Mouse (Mus musculus) hindbrain, postnatal 0 days (tissue): ENCODE data around the gene Gm49383. TPM values are rescaled to one million over a fixed set of nuclear protein-coding genes. Genes with fewer than 3 reads are reported as not detected.

Source experiments
- ATAC-seq: fragments of 200-750 bp; cut with Nextera tagmentation; 2 replicates; pipeline ENCODE4 v1.8.0; 2017; ENCODE audit warnings: mild to moderate bottlenecking, moderate TSS enrichment, moderate library complexity
- DNase-seq: peaks from one replicate; pipeline ENCODE4 v3.0.0-alpha.2; 2015; ENCODE audit warnings: low spot score
- H3K27ac ChIP-seq: fragments of 300-500 bp; sonication (generic); 2 replicates; pipeline ENCODE4 v1.5.1; 2014; ENCODE audit warnings: mild to moderate bottlenecking
- H3K27me3 ChIP-seq: fragments of 300-500 bp; sonication (generic); 2 replicates; pipeline ENCODE4 v1.6.1; 2014; ENCODE audit warnings: low read length, mixed read lengths; ENCODE audit not compliant: insufficient read depth
- H3K36me3 ChIP-seq: fragments of 300-500 bp; sonication (generic); 2 replicates; pipeline ENCODE4 v1.6.1; 2014; ENCODE audit warnings: low read length, mixed read lengths; ENCODE audit not compliant: insufficient read depth
- H3K4me1 ChIP-seq: fragments of 300-500 bp; sonication (generic); 2 replicates; pipeline ENCODE4 v1.6.1; 2014; ENCODE audit warnings: antibody characterized with exemption, low read length, mixed read lengths; ENCODE audit not compliant: insufficient read depth
- H3K4me2 ChIP-seq: fragments of 300-500 bp; sonication (generic); 2 replicates; pipeline ENCODE4 v1.6.1; 2014; ENCODE audit warnings: low read depth, mild to moderate bottlenecking, low read length, moderate library complexity, mixed read lengths
- H3K4me3 ChIP-seq: fragments of 300-500 bp; sonication (generic); 2 replicates; pipeline ENCODE4 v1.5.1; 2014; ENCODE audit warnings: low read length
- H3K9ac ChIP-seq: fragments of 300-500 bp; sonication (generic); replicated peaks from 2 replicates; pipeline ENCODE4 v1.6.1; 2014; ENCODE audit warnings: mild to moderate bottlenecking, low read length, moderate library complexity, mixed read lengths
- H3K9me3 ChIP-seq: fragments of 300-500 bp; sonication (generic); 2 replicates; pipeline ENCODE4 v1.6.1; 2016; ENCODE audit warnings: low read length, mixed read lengths
- CTCF ChIP-seq: IDR thresholded peaks from 2 replicates; pipeline ENCODE4 v1.5.1; 2016; ENCODE audit warnings: antibody characterized with exemption, control low read depth, low read depth
- WGBS: fragments of 180-500 bp; shearing (Covaris S2); extraction: QIAGEN DNeasy Blood & Tissue Kit; methylation state at CpG from one replicate; pipeline ENCODE4 v1.1.7; 2014; 5-methylcytosine and 5-hydroxymethylcytosine counted together
- polyA plus RNA-seq: library from polyadenylated mRNA; unstranded; fragments of >200 nt; fragmentation: Nextera tagmentation; extraction: Ambion mirVana; gene quantifications from 2 replicates; pipeline ENCODE4 v1.2.1, GENCODE M21; 2015
- total RNA-seq: library from RNA; depleted of rRNA; stranded (reverse); fragments of >200 nt; gene quantifications from 2 replicates; pipeline ENCODE4 v1.2.3, GENCODE M21; 2014

The Gm49383 gene
- total and polyA plus RNA-seq, 2 experiments from 2014 or later = 2.0 to 11.4 TPM

DNA sequence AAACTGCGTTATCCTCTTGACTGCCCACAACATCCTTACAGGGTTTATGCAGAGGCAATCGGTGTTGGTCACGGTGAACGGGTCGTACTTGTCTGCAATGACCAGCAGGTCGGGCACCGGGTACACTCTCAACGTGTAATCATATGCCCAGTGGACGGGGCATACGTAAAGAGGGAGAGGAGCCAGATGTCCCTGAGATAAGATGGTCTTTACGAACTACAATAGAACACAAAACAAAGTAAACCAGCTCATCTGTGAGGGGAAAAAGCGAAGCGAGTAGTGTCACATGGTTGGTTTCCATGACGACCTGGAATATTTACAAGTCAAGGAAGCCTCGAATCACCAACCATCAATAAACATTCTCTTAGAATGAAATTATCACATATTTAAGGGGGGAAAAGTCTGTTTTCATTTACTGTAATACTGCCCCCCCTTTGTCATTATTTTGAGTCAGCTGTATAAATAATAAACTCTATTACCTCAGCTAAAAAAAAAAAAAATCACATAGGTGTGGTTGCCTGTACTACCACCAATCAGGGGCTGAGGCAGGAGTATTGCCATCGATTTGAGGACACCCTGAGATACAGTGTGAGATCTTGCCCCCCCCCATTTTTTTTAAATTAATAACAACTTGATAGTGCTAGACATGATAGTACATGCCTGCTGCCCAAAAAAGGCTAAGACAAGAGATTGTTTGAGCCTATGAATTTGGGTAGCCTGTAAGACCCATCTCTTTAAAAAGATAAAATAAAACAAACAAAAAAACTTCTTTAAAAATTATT is 7.3 kb upstream of the Gm49383 start, which contains the start of gene Gm49384:
Gene Gm49384, minus strand, starts transcription at position 216 of the 782 bp plus-strand sequence.
- Histone ChIP-seq H3K4me2 (0 out of 2 replicates have a peak within 1 kb of the TSS, but pooled peaks have one; percentile 18), H3K4me1 (0 out of 2 replicates have a peak, but pooled peaks cover under 1% of the 10 kb centered on the region), H3K9ac (no peak within 1 kb of the TSS), H3K36me3 (0 out of 2 replicates have a peak, but pooled peaks cover 3% of the 10 kb centered on the region), H3K4me3 (no peak within 1 kb of the TSS), H3K27ac (no peak within 1 kb of the TSS), H3K27me3 (no peaks in the 10 kb centered on the region), H3K9me3 (no peaks in the 10 kb centered on the region)
- WGBS = 59% methylated on average over 16 of the region's 16 CpGs
- no peak for TF ChIP-seq CTCF
- DNase-seq = peak; percentile 52
- ATAC-seq = peak; percentile 33; the same call in 1 of the 2 replicates

DNA sequence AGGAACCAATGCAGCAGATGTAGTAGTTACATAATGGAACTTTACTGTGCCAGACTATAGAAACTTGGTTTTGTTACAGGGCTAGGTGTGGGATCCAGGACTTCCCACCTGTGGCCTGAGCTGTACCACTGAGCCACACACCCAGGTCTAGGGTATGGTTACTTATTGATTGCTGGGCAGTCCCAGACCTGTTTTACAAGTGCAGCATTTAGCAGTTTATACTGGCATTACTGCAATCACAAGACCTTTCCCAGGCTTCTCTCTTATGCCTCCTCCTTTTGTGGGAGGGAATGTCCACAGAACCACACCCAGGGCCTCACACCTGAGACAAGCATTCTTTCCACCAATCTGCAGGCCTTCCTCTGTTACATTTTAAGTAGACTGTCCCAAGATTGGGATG is 2.1 kb upstream of the Gm49383 start:
- Histone ChIP-seq H3K4me1 (peaks cover 10% of the 10 kb centered on the region; the same call in 1 of the 2 replicates), H3K4me3 (no peak overlapping the region), H3K4me2 (peak overlapping the region; percentile 67; the same call in 1 of the 2 replicates), H3K27me3 (no peaks in the 10 kb centered on the region), H3K9ac (no peak overlapping the region), H3K27ac (no peak overlapping the region), H3K36me3 (0 out of 2 replicates have a peak, but pooled peaks cover 3% of the 10 kb centered on the region), H3K9me3 (no peaks in the 10 kb centered on the region)
- DNase-seq (no peak), ATAC-seq (no peak)
- no peak for TF ChIP-seq CTCF

DNA sequence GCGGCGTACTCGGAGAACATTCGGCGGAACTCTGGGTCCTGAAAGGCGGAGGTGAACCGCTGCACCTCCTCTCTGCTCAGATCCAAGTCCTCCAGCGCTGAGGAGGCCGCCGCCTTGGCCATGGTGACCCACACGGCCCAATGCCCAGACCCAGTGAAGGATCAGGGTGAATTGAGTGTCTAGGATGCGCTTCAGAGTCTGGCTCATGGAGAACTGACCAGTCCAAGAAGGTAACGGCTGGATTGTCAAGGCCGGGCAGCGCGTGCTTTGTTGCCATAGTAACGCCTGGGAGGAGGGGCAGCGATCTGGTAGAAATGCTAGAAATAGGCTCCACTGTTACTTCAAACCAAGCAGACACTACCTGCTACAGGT is 1.2 kb upstream of the Gm49383 start, which contains the start of gene Dnaaf2:
Gene Dnaaf2, minus strand, starts transcription at position 266 of the 372 bp plus-strand sequence.
- Histone ChIP-seq H3K4me1 (peaks cover 10% of the 10 kb centered on the region; the same call in 1 of the 2 replicates), H3K4me3 (peak within 1 kb of the TSS; percentile 95)

DNA sequence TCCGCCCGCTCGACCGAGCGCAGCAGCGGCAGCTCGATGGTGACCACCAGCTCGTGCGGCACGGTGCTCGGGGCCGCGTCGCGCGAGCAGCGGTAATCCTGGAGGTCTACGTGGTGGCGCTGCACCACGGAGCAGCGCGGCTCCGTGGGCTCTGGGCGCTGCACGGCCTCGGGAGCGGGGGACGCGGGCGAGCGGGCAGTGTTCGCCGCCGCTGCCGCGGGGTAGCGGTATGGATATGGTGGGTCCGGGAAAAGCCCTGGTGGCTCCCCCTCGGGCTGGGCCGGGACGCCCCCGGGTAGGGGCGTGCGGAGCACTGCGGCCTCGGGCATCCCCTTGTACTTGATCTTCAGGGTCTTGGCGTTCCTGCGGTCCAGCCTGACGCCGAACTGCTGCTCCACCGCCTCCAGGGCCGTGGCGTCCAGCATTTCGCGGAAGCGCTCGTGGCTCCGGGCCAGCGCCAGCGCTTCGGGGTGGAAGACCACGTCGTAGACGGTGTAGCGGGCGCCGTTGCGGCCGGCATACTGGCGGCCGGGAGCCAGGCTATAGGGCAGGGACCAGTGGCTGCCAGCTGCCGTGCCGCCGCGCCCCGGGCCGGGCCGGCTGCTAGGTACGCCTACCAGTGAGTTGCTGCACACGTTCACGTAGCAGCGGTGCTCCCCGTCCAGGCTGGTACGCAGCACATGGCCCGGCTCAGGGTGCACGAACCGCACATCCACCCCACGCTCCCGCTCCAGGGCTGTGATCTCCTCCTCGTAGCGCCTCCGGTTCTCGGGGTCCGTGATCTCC is 667 bp upstream of the Gm49383 start:
- Histone ChIP-seq H3K27me3 (no peaks in the 10 kb centered on the region), H3K27ac (peak overlapping the region; percentile 92), H3K36me3 (0 out of 2 replicates have a peak, but pooled peaks cover 3% of the 10 kb centered on the region), H3K4me2 (peak overlapping the region; percentile 67), H3K9ac (peak overlapping the region; percentile 92), H3K9me3 (no peaks in the 10 kb centered on the region), H3K4me3 (peak overlapping the region; percentile 95), H3K4me1 (peaks cover 10% of the 10 kb centered on the region; the same call in 1 of the 2 replicates)
- WGBS = under 1% methylated on average over 80 of the region's 94 CpGs
- ATAC-seq (peak; percentile 80), DNase-seq (peak; percentile 57)
- TF ChIP-seq CTCF = no peak; the same call in 1 of the 2 replicates

More for the DNA sequence above, 1.2 kb upstream of the Gm49383 start, which contains the start of gene Dnaaf2:
- ATAC-seq = peak; percentile 49
- WGBS = under 1% methylated on average over 18 of the region's 18 CpGs
- Histone ChIP-seq H3K27me3 (no peaks in the 10 kb centered on the region), H3K9me3 (no peaks in the 10 kb centered on the region), H3K27ac (peak within 1 kb of the TSS; percentile 92), H3K4me2 (peak within 1 kb of the TSS; percentile 67), H3K36me3 (0 out of 2 replicates have a peak, but pooled peaks cover 3% of the 10 kb centered on the region), H3K9ac (peak within 1 kb of the TSS; percentile 92)
- DNase-seq = peak; percentile 80
- TF ChIP-seq CTCF = no peak

DNA sequence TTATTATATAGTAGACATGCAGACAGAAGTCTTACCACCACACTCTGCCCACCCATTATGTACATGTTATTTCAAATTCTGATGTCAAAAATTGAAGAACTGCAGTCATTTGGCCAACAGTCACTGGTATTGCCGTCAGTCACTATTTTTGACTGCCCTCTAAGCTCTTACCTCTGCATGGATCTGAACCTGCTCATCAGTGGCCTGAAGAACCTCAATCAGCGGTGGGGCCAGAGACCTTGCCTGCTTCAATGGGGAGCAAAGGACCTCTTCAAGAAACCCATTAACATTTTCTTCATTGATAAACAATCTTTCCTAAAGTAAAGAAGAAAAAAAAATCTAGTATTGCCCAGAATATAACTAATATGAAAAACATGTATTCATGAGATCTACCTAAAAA is 4.3 kb downstream of the Gm49383 start:
- no peaks in the 10 kb centered on the region for H3K9me3 ChIP-seq
- ATAC-seq = no peak
- 97% methylated on average over 2 of the region's 2 CpGs for WGBS

DNA sequence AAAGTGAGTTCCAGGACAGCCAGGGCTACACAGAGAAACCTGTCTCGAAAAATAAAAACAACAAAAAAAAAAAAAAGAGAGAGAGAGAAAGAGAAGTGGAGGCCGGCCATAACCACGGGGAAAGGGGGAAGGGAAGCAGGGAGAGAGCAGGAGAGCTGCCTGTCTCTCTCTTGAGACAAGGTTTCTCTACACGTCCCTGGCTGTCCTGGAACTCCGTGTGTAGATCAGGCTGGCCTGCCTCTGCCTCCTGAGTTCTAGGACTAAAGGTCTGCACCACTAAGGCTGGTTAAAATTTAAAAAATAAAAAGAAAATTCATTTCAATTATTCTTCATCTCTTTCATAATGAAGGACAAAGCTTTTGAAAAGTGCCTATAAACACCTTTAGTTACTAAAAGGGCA is 5.5 kb downstream of the Gm49383 start:
- no peak for ATAC-seq
- DNase-seq = no peak
- Histone ChIP-seq H3K4me2 (no peak overlapping the region), H3K4me1 (no peaks in the 10 kb centered on the region; the same call in 1 of the 2 replicates), H3K9ac (no peak overlapping the region), H3K4me3 (no peak overlapping the region), H3K9me3 (no peaks in the 10 kb centered on the region), H3K27me3 (no peaks in the 10 kb centered on the region), H3K27ac (no peak overlapping the region), H3K36me3 (peaks cover 4% of the 10 kb centered on the region; the same call in 1 of the 2 replicates)
- 95% methylated on average over 5 of the region's 5 CpGs for WGBS
- TF ChIP-seq CTCF = no peak

More for the DNA sequence above, 4.3 kb downstream of the Gm49383 start:
- peaks cover 4% of the 10 kb centered on the region; the same call in 1 of the 2 replicates for H3K36me3 ChIP-seq
- H3K4me3 ChIP-seq = no peak overlapping the region
- no peak for TF ChIP-seq CTCF
- H3K9ac ChIP-seq = no peak overlapping the region
- no peaks in the 10 kb centered on the region for H3K27me3 ChIP-seq
- no peaks in the 10 kb centered on the region; the same call in 1 of the 2 replicates for H3K4me1 ChIP-seq
- H3K27ac ChIP-seq = no peak overlapping the region
- no peak for DNase-seq
- H3K4me2 ChIP-seq = no peak overlapping the region
